Mouse (Mus musculus) lung, postnatal 36 days (tissue): ENCODE data around the gene Spen.
A peak's percentile ranks its signal among the peaks of the same experiment; 100 is the strongest.

Experiments
- DNase-seq: peaks from one replicate; pipeline ENCODE4 v3.0.0; 2022; ENCODE audit warnings: mixed read lengths

Gene Spen

DNA sequence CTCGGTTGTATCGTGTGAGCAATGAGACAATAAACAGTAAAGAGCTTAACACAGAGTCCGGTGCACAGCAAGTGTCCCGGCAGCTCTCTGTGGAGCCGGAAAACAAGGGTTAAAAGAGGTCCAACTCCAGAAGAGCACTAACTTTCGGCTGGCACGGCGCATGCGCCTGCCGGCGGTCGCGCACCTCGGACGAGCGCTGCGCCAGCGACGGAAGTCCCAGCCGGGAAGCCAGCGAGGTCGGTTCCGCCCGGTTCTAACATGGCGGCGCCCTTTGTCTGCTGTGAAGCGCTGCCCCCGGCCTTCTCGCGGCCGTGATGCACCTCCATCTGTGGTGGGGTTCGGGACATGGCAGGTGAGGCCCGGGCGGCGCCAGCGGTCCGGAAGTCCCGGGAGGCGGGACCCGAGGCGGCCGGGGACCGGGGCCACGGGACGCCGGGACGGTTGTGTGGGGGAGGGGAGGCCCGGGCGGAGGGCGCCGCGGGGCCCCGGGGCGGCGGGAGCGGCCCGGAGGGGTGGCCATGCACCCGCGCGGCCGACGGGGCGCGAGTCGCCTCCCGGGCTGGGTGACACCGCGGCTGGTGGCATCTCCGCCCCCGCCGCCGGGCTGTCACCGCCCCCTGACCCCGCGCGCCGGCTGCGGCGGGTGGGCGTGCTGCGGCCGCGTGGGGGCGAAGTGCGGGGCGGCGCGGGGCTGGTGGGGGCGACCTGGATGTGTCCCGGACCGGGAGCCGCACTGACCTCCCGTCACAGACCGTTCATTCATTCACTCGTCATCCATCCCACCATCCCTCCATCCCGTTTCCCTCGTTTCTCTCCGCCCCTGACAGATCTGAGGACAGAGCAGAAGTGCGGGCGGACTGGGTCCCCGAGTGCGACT, 93.7 kb downstream of the Spen start, which contains the start of gene Zbtb17:
Zbtb17 (plus strand) TSS at position 204 of the 877 bp plus-strand sequence.
- DNase-seq: peak; percentile 91

DNA sequence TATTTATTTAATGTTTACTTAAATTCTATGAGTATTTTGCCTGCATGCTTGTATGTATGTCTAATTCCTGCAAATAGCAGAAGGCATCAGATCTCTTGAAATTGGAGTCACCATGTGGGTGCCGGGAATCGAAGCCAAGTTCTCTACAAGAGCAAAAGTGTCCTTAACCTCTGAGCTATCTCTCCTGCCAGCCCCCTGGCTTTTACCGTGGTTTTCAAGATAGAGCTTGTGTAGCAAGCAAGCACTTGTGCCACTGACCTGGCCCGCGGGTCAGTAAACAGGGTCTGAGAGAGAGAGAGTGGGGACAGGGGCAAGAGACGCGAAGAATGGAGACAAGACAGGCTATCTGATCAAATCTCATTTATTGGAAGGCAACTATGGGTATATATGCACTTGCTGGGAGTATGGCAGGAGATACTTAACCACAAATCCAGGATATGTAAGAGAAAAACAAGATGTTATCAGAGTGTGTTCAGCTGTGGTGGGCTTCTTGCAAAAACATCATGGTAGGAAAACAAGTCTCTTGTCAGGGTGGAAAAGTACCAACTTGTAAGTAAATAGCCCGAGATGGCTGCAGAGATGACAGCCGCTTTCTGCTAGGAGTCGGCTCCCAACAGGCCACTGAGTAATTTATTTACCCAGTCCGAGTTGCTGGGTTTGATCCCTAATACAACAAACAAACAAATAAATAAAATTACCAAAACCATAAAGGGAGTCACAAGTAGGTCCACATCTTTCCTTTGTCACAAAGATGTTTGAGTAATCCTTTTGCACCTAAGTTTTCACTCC, 94.6 kb downstream of the Spen start:
- DNase-seq: no peak

DNA sequence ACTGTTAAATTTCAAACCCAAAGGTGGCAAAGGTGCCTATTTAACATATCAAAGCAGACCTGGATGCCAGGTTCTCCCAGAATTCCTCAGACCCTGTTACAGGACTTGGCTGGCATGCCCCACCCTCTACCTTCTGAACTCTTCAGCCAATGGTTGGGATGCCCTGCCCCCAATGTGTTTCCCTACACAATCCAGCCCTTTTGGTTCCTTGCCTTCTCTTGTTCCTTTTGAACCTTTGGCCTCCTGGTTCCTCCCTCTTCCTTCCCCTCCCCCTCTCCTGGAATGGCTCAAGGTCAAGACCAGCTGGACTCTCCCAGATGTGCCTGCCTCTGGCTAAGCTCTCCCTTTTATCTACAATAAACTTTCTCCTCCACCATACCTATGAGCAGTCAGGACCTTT, 97.5 kb downstream of the Spen start:
- no peak for DNase-seq

DNA sequence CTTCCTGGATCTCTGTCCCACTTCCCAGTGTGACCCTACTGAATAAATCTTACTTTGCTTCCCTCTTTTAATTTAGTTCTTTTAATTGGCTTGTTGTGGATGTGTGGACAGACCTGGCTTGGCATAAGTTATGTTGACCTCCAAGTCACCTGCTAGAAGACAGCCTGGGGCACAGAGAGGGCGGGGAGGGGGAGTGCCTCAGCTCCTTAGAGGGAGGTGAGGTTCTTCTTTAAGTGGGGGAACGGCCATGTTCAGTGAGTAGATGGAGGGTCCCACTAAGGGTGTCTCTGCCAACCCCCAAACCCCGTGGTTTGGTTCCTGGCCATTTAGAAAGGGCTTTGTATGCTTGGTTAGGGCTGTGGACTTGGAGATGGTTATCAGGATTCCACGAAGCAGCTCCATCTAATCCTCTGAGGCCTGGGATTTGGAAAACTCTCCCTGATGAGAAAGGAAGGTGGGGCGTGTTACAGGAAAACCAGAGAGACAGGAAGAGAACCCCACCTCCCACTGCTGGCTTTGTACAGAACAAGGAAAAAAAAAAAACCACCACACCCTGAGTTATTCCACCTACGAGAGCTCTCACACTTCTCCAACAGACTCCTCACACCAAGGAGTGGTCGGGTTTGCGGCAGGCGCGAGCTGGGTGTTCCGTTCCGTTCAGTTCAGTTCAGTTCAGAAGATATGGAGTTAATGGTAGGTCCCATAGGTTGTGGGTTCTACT, 99.2 kb downstream of the Spen start:
- DNase-seq: no peak

DNA sequence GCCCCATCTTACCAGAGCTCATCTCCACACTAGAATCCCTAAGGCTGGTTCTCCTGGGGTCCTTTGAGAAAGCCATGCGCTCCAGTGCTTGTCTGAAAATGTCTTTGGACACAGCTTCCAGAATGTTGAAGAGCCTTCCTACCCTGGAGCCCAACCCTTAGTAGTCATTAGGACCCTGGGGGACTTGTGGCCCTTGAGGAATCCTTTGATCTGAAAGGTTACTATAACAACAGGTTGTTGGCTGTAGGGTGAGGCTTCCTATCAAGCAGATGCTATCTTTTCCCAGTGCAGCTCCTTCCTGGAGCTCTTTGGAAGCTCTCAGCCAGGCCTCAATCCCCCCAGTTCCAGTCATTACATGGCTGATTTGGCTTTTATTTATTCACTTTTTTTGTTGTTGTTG, 102.4 kb downstream of the Spen start, which contains the start of gene Srarp:
Srarp (minus strand) TSS at position 132 of the 400 bp plus-strand sequence.
- DNase-seq: no peak

DNA sequence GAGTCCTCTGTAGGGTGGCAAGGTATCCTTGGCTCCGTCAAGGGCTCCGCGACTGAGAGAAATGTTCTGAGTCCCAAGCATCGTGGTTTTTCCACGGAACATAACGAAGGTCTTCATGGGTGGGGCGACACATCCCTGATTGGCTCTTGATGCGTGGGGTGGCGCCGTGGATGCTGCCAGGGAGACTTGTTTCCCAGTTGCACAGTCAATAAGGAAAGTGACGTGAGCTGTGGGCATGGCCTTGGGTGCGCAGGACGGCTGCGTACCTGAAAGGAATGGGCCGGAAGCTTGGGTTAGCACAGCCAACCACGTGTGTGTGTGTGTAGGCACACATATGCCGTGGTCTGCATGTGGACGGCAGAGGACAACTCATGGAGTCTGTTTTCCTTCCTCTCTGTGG, 105.2 kb downstream of the Spen start:
- DNase-seq: no peak

DNA sequence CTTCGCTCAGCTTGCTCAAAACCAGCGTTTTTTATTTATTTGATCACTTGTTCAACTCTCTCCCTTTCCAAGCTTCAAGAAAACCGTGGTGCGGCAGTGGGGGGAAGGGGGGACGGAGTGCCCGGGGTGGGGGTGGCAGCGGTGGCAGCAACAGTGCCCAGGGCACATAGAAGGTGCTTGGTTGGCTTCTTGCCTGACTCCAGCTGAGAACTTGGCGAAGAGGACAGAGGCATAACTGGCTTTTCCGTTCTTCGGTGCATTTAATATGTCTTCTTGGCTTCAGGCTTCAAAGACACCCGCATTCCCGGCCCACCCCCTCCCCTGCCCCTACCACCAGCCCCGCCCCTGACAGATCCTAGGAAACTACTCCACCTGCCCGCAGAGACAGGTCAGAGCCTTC, 105.7 kb downstream of the Spen start:
- no peak for DNase-seq

DNA sequence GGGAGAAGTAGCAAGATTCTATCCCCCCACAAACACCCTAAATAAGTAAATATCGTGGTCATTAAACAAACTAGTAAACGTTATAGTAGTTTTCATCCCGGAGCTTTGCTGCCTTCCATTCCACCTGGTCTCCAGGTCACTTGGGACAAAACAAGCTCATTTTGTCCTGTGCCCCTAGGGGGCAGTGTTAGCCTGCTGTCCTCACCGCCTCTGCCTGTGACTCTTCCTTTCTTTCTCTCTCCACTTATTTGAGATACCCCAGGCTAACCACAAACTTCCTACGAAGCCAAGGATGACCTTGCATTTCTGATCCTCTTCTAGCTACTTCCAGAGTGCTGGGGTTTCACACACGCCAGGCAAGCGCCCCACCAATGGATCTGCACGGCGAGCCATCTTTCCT, 107.4 kb downstream of the Spen start:
- DNase-seq: peak; percentile 85

DNA sequence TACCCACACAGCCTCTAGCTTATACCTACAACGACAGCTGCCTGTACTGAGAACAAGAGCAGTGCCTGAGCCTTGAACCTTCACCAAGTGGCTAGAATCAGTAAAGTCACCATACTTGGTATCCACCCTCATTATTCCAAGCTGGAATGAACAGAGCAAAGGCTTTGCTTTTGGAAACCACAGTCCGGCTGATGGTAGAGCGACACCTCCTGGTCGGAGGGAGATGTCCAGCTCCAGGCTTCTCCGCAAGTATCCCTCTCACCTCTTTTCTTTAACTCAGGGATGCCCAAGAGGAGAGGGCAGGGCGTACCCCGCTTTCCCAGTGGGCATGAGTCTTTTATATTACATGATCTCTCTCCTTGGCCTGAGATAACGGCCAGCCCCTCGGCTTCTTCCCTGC, 108.5 kb downstream of the Spen start:
- DNase-seq: peak; percentile 49

DNA sequence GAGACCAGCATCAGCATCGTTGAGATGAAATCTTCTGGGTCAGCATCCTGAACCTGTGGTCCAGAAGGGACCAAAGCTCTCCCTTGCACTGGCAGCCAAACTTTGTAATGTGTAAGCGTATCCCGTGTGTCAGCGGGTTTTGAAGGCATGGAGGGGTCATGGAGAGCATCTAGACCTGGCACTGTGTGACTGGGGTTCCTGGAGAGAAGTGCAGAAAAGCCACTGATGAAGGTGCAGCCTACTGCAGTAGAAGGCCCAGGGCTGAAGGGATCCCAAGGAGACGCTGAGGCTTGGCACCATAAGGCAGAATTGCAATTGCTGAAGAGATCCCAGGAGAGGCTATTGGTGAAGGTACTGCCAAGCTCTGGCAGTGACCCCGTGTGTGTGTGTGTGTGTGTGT, 109.0 kb downstream of the Spen start:
- no peak for DNase-seq

DNA sequence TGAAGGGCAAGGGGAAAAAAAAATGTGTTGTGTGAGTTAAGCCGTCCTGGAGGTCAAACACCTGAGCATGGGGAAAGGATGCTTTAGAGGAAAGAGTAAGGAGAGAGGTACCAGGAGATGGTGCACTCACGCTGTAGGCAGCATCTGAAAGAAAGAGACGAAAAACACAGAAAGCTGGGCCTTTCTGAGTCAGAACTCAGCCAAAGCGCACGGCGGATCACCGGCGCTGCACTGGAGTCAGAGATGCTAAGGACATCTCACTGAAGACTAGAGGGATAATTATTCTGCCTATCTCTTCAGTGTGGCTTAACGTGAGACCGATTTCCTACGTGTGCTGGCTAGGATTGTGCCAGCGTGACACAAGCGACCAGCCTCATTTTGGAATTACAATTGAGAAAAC, 110.5 kb downstream of the Spen start:
- no peak for DNase-seq

DNA sequence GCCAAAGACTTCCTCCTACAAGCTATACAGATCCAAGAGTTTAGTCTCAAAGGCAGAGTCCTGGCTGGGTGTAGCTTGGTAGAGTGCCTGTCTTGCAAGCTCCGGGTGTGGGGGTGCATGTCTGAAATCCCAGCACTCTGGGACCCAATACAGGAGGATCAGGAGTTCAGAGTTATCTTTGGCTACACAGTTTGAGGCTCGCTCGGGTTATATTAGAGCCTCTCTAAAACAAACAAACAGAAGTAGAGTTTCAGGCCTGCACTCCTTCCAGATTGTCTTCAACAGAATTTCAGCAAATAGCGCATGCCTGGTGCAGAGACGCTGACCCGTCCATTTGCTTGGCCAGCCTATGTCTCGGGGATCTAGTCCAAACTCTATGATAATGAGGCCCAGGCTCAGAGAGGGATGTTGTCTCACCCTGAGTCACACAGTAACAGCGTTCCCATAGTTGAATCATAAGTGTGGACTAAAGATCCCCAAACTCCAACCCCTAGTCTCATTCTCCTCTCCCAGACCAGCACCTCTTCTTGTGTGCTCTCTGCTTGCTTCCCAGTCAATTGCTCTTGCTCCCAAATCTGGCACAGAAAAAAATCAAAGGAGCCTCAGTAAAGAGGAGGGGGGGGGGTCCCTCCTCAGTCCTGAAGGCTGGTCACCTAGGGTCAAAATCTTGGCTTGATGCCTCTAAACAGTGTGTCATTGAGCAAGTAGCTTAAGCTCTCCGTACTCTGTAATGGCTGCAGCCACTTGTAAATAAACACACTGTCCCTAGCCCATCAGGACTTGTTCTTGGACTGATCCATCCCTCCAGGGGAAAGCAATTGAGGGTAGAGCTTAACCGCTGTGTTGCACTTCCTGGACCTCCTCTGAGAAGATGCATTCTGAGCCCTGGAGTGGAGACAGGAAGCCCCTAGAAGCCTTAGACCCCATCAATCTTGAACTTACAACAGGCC, 111.3 kb downstream of the Spen start:
- no peak for DNase-seq

DNA sequence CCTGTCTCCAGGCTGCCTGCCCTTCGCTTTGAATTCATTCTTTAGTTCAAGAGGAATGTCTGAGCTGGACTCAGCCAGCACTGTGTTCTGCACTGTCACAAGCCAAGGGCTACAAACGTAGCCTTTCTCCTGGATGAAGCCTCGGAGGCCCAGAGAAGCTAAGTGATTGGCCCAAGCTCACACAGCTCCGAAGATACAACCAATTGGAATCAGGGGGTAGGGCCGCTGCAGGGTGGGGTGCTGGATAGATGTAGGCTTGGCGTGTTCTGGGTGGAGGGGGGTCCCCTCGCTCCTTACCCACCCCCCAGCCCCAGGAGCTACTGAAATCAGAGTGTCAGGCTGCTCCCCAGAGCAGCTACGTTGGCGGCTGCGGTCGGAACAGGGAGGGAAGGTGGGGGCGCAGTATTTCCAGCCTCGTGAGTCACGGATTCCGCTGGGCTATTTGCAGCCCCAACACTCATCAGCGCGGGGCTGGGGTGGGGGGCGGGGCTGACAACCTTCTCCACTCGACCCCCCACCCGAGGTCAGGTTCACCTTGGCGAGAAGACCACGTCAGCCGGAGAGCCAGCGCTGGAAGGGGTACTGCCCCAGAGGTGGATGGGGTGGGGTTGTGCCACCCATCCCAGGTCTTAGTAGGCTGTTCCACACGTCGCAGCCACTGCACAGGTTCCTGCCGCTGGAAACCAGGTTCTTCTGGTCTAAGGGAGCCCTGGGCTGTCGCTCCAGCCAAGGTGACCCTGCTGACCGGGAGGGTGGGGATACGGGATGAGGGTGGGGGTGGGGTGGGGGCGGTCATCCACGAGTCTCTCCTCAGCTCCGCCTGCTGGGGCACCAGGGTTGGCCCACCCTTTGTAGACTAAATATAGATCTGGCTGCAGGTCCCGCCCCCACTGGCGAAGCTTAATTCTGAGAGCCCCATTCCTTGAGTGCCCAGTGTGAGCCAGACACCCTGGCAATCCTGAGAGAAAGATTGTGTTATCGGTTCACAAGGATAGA, 112.6 kb downstream of the Spen start:
- peak; percentile 43 for DNase-seq

DNA sequence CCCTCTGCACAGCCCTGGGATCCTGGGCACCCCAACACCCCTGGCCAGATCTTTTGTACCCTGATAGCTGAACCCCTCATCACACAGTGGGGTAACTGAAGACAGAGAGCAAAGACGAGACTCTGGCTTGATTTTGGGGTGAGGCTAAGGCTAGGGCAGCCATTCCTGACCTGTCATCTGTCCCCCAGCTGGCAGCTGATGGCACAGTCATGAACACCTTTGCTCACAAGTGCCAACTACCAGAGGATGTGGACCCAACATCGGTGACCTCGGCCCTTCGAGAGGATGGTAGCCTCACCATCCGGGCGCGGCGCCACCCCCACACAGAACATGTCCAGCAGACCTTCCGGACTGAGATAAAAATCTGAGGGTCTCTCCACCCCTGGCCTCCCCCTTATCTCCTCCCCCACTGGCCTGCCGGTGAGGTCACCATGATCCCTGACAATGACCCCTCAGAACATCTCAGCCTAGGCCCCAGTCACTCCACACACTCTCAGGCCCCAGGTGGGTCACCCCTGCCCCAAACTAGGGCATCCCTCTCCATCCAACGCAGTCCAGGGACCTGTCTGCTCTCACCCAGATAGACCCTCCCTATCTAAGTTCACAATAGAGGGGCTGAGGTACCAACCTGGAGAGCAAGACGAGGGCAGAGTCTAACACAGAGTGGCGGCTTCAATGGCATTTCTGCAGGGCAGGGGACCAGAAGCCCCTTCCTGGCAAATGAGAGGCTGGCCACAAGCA, 114.5 kb downstream of the Spen start:
- DNase-seq: no peak

DNA sequence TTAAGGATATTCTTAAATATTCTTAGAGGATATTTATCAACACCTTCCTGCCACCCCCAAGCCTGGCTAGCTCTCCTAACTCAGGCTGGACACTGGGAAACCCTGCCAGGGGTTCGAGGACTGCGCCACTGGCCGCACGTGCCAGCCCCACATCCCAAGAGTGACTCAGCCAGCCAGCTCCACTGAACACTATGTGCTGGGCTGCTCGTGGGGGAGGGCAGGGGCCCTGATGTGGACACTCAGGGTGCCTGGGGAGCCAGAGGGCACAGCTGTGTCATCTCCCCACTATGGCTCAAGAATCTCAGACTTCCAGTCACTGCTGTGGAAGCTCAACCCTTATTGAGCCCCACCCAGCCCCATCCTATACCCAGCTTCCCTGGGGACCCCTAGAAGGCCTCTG, 115.1 kb downstream of the Spen start:
- peak; percentile 28 for DNase-seq

DNA sequence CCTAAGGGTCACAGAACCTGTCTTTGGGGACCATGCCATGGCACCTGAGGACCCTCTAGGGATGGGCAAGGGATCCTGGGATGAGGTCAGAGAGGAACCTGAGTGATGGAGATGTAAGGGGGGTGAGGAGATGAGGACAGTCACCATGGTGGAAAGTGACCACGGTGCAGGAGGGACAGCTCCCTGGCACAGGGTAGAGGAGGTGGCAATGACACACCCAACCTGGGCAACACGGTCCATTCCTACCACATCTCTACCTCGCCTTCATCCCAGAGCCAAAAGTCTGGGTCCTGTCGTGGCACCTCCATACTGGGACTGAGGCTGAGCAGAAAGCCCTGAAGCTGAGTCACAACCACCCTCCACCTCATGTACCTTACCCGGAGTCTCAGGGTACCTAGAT, 115.6 kb downstream of the Spen start:
- DNase-seq: no peak

DNA sequence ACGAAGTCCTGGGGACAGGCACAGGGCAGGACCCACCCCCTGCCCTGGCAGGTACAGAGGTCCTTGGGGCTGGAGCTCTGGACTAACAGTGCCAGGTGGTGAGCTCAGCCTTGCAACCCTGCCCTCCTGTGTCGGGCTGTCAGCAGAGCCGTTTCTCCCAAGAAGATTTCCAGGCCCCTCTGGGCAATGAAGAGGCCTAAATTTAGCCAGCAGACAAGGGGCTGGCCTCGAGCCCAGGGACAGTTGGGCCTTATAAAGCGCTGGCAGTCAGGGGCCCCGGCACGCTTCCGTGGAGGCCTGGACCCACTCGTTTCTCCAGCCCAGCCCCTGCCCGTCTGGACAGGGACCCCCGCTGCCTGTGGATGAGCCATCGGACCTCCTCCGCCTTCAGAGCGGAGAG, 117.0 kb downstream of the Spen start:
- DNase-seq: peak; percentile 54

DNA sequence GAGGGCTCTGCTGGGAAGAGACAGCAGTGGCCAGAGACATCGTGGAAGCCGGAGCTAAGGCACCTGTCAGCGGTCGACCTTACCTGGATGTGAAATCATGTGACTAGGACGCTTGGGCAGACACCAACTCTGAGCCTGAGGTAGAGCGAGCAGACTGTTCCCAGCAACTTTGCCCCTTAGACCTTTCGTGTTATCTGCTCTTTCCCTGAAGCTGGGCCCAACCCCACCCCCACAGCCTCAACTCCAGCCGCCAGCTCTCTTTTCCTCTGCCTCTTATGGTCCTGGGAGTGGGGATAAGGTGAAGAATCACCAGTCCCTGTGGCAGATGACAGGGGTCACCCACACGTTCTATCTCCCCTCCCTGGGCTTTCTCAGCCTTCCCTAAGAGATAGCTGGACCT, 117.5 kb downstream of the Spen start:
- no peak for DNase-seq

DNA sequence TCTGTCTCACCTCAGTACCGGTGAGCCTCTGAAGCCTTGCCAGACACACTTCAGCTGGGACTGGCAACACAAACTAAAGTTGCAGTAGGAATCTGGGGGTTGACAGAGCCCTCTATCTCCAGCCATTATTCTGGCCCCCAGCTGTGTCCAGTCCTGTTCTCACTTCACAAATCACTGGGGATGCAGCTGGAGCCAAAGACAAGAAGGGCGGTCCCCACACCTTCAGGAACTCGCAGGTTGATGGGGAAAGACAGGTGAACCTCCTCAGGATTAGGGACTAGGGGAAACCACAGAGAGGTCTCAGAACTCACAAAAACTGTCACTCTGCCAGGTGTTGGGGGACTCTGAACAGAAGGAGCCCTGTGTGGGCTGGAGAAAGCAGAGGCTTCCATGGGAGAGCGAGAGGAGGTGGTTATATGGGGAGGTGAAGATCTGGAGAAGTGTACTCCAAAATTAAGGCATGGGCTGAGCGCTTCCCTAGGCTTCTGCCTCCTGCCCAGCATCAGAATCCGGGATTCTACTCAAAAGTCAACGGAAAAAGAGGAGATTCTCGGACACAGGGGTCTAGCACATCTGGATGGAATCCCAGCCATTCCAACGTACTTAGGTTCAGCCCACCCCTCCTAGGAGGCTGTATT, 118.1 kb downstream of the Spen start, which contains the start of gene Hspb7:
Hspb7 (plus strand) TSS at position 588 of the 638 bp plus-strand sequence.
- DNase-seq: no peak
